Mouse (Mus musculus) neural tube, embryonic 10.5 days (tissue): ENCODE measurements around the gene Nudt17.
A peak's percentile ranks its signal among the peaks of the same experiment; 100 is the strongest.
"Not testable (repeated sequence)": the region's sequence is repeated elsewhere in the genome, so short reads cannot be mapped to it uniquely, and the experiment has no call there.

Experiments used
- DNase-seq: peaks from one replicate; pipeline ENCODE4 v3.0.0-alpha.2; 2017; ENCODE audit warnings: low spot score; ENCODE audit errors: extremely low spot score

Gene Nudt17

DNA sequence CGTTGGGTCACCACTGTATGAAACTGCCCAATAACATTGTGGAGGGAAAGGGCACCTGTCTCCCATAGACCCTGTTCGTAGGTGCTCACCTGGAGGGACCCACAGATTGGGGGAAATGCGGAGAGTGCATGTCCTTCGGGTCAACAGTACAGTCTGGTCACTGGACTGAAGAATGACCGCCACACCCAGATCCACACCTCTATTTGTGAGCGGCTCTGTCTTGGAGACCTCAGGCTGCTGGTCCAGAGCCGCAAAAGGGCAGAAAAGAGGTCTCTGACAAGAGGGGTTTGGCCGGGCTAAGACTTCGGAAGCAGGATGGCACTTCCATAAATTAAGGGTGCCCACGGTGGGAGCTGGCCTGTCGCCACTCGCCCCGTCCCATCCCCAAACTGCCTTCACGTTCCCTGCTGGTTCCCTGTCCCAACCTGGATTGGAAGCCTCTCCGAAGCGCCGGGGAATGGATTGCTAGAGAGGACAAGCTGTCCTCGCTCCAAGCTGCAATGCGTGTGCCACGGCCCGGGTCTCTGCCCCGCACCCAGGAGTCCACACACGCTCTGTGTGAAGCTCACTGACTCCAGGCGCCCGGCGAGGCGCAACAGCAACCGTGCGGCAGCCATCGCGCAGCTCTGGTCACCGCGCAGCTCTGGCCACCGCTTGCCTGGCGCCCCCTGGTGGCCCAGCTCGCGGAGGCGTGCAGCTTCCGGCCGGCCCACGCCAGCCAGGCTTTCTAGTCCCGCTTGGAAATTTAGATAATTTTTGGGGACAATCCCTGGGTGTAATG is at the start of gene Nudt17:
Gene Nudt17 (minus strand): TSS at position 660 of the 781 bp plus-strand sequence.
- peak; percentile 84 for DNase-seq

DNA sequence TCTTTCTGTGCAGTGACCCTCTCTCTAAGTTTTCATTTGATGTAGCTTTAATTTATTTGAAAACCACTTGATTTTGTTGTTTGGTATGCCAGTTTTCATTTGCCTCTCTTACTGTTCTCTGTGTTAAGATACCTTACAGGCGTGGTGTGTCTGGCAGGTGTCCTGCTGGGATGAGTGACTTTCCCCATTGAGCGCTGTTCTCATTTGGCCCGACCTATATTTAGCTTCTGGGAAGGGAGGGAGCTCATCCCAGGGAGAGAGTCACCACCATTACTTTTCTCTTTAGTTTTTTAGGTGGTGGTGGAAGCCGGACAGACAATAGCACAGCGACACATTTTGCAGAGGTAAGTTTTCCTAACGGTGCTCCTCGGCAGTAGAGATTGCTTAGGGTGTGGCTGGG is 49.3 kb upstream of the Nudt17 start:
- no peak for DNase-seq

DNA sequence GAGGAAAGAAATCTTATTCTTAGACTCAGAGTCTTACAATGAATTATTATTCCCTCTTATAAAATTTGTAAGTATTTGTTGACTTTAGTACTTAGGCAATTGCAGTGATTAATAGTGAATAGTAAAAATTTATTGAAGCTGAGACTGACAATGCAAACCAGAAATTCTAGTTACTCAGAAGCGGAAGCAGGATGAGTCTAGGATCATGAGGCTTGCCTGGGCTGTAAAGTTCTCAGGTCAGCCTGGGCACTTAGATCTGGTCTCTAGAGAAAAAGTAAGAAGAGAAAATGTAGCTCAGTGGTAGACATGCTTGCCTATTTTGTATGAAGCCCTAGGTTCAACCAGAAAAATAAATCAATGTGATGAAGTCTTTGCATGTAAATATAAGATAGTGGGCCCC is 47.6 kb upstream of the Nudt17 start:
- DNase-seq, result no peak

- no peak for DNase-seq
Observed at GRCm38 (mm10) chr3:96746829-96747228, 38.5 kb upstream of the Nudt17 start.

DNA sequence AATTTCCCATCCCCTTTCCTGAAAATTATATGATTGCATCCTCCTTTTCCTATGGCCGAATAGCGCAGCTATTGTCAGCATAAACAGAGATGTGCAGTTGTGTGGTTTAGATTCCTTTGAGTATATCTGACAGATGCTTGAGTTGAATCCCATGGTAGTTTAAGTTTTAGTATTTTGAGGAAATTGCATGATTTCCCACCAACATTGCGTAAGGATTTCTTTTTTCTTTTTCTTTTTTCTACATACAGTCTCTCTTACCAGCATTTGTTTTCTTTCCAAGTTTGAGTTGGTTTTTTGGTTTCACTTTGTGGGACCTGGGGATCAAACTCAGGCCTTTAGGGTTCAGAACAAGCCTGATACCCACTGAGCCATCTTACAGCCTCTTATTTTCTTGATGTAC is 36.0 kb upstream of the Nudt17 start:
- no peak for DNase-seq

- DNase-seq, result not testable (repeated sequence)
Observed at GRCm38 (mm10) chr3:96740279-96740678, 31.9 kb upstream of the Nudt17 start.

GRCm38 (mm10) chr3:96737995-96738394 is 29.6 kb upstream of the Nudt17 start:
- no peak for DNase-seq

DNA sequence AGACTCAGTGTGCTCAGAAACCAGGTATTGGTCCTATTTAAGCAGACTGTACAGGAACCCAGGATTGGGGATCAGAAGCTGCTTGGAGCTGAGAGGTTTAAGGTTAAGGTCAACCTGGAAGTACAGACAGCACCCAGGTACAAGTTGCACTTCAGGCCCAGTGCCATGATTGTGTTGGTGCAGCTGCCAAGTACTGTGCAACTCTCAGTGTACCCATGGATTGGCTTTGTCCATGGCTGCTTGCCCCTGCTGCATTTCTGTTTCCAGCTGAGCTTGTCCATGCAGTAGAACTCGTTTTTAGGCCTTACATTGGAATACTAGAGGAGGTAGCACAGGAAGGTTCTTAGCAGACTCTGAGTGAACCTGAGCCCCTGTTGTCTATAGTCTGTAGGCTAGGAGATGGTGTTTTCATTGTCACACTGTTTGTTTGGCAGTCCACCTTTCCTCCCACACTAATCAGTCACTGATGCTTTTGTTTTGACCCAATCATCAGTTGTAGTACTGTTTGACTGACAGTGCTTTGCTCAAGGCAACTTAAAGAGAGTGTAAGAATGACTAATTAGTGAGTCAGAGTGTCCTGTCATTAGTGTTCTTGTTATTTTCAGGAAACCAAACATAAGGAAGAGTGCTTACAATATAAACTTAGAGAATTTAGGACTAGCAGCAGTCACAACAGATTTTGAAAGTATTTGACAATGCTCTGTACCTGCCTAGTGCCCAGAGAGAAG is 28.8 kb upstream of the Nudt17 start:
- DNase-seq, result no peak

- no peak for DNase-seq
Observed at GRCm38 (mm10) chr3:96735200-96735599, 26.8 kb upstream of the Nudt17 start.

DNA sequence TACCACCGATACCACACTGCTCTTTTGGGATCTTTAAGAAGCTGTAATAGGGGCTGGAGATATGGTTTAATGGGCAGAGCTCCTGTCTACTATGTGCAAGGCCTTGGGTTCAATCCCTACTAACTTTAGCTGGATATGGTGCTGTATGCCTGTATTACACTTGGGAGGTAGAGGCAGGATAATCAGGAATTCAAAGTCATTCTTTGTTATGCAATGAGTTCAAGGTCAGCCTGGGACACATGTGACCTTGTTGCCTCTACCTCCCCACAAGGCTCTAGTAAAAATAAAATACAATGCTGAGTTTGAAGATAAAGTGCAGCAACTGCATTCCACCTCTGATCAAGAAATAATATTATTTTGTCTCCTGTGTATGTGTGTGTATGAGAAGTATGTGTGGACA is 25.6 kb upstream of the Nudt17 start:
- DNase-seq, result no peak

DNA sequence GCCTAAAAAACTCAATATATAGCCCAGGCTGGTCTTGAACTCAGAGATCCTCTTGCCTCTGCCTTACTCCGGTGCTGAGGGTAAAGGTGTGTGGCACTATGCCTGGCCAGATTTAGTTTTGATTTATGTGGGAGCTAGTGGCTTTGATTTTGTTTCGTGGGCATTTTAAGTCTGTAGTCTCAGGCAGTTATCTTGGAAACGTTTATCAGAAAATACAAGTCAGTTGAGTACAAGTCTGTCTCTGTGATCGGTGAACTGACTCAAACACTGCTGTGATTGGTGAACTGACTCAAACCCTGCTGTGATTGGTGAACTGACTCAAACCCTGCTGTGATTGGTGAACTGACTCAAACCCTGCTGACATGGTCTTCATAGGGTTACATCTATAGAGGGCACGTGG is 22.4 kb upstream of the Nudt17 start:
- DNase-seq, result no peak

GRCm38 (mm10) chr3:96729403-96729784 is 21.0 kb upstream of the Nudt17 start:
- DNase-seq, result no peak

- DNase-seq, result no peak
Observed at GRCm38 (mm10) chr3:96728634-96729402, 20.5 kb upstream of the Nudt17 start.

- no peak for DNase-seq
Observed at GRCm38 (mm10) chr3:96727828-96728633, 19.7 kb upstream of the Nudt17 start.

GRCm38 (mm10) chr3:96727343-96727827 is 19.0 kb upstream of the Nudt17 start, which contains the start of the genes Polr3c and Rnf115:
Gene Polr3c (minus strand): TSS chr3:96727628.
Gene Rnf115 (plus strand): TSS chr3:96727664.
- peak; percentile 95 for DNase-seq

- DNase-seq, result no peak
Observed at GRCm38 (mm10) chr3:96719173-96719572, 10.8 kb upstream of the Nudt17 start.

DNA sequence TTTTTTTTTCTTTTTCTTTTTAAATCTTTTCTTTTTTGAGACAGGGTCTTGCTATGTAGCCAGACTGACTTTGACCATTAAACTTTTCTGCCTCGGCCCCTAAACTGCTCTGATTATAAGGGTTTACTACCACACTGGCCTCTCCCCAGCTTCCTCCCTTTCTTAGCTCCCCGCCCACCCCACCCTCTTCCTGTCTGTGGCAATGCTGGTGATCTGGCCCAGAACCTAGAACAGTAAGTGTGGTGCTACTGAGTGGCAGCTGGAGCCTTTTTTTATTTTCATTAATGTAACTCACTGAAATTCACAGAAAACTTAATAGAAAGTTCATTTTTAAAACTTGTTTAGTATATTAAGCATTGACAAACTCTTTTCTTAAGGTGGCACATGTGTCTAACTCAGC is 7.5 kb upstream of the Nudt17 start:
- no peak for DNase-seq

DNA sequence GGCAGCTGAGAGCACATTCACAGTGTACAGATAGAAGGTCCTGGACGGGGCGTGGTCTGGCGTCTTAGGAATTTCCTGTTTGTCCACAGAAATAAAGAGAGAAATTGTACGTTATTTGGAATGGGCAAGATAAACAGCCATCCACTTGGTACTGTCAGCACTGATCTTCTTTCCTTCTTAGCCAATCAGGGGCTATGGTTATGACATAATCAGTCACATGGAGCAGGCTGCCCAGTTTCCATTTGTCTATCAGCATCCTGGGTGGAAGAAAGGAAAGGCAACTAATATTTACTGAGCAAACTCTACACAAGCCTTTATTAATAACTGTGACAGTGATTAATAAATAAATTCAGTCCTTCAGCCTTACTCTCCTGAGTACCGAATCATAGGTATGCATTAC is 5.9 kb upstream of the Nudt17 start:
- no peak for DNase-seq

DNA sequence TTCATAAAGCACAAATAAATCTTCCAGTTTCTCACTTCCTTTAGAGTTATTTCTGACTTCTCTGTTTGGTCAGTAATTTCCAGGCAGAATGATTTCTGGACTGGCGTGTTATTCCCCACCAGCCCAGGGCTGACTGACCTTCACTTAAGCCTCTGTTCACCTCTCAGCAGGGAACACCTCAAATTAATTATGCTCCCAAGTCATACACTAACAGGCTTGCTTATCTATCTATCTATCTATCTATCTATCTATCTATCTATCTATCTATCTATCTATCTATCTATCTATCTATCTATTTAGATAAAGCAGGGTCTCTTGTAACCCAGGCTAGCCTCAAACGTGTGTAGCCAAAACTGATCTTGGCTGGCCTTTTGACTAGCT is 312 bp upstream of the Nudt17 start:
- DNase-seq, result no peak

DNA sequence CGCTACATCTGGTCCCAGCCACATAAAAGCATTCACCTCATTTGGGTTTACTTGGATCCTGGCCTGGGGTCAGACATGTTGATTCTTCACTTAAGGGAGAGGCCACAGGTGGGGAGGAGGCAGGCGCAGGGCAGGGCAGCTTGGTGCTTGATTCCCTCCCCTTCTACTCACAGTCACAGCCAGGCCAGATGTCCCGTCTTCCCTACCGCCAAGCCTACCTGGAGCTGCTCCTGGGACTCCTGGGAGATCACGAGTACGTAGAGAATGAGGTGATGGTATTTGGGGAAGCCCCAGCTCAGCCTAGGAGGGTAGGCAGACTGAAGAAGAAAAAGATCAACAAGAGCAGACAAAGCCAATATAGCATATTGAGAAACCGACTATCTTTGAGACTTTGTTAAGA is 1.4 kb downstream of the Nudt17 start:
- no peak for DNase-seq

DNA sequence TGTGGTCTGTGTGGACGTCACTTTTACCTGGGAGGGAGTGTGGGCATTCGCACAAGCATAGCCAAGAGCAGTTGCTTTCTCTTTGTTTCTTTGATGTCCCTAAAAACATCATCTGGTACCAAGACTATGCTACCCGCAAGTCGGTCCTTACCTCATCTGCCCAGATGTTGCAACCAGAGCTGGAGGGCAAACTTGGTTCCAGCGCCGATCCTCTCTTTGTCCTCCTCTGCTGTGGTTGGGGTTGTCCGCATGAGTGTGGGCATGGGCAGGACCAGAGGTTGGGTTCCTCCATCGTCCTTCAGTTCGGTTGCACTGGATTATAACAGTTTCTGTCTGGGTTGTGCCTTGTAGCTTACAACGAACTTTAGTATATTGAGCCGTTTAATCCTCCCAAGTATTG is 2.1 kb downstream of the Nudt17 start:
- no peak for DNase-seq
